Mouse (Mus musculus): Measurements from ENCODE around the gene Trim37.

DNA sequence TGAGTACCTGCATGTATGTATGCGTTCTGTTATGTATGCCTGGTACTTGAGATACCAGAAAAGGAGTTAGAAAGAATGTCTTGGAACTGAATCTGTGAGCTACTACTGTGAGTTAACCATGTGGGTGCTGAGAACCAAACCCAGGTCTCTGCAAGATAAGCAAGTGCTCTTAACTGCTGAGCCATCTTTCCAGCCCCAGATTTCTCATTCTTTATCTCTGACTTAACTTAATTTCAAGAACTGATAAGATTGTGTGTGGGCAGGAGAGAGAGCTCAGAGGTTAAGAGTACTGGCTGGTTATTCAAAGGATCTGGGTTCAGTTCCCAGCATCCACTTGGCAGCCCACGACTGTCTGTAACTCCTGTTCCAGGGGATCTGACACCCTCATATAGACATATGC, 31.1 kb downstream of the Trim37 start:
- no peak for TF ChIP-seq CTCF (IDR thresholded peaks at IDR 0.05; ENCODE audit: borderline replicate concordance, insufficient read depth, low read length)
- no peak for TF ChIP-seq POLR2A (IDR thresholded peaks at IDR 0.05; ENCODE audit: low read depth, low read length)
